Mouse (Mus musculus) yolk sac, embryonic 10.5 days (tissue): ENCODE data around the gene Tex14.
A peak's percentile ranks its signal among the peaks of the same experiment; 100 is the strongest.
"Not testable (repeated sequence)": the region's sequence is repeated elsewhere in the genome, so short reads cannot be mapped to it uniquely, and the experiment has no call there.

Experiments used
- DNase-seq: peaks from one replicate; pipeline ENCODE4 v3.0.0-alpha.2; 2017; ENCODE audit warnings: low spot score

Gene Tex14

GRCm38 (mm10) chr11:87472058-87472457, 67.2 kb downstream of the Tex14 start:
- DNase-seq: not testable (repeated sequence)

DNA sequence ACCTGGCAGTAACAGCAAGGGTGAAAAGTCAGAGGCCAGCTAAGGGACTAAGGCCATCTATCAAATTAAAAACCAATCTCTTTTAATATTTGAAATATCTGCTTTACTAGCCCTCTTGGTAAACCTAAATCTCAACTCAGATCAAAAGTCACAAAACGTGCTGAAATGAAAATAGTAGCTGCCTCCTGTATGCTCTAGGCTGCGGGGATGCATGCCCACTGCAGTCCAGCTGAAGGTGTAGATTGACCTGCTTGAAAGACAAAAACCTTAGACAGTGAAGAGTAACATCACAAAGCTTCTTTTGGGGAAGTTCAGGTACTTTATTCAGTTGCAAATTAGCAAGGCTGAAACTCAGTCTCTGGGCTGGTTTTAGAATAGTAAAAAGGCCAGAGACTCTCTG, 74.3 kb downstream of the Tex14 start:
- DNase-seq: not testable (repeated sequence)

GRCm38 (mm10) chr11:87483796-87484326, 79.0 kb downstream of the Tex14 start:
- no peak for DNase-seq

DNA sequence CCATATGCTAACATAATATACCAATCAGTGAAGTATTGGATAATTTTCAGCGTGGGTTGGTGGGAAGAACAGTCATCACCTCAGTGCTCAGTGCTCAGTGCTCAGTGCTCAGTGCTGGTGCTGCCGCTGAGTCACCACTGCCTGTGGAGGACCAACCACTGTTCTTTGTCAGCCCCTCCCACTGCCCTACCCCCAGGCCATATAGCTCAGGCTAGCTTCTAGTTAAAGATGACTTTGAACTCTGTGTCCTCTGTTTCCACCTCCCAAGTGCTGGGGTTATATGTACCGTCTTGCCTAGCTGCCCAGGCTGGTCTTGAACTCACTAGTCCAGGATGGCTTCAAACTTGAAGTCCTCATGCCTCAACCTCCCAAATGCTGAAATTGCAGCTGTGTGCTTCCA, 84.1 kb downstream of the Tex14 start:
- no peak for DNase-seq

DNA sequence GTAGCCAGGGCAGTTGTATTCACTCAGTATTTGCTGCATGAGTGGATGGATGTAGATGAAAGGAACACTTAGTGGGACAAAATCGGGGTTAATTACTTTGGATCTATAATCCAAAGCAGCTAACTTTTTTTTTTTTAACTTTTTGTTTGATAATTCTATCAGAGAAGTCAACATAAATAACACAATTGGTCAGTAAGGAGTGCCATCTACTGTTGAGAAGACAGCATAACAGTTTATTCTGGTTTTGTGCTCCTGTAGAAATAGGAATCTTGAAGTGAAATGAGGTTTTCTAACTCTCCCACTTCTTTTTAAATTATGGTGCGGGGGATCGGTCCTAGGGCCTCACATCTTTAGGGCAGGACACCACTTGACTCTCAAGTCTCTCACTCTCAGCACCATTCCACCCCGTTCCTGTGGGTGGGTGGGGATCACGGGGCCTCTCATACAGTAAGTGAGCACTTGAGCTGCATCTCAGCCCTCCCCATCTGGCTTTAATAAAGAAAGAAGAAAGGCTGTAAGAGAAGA, 99.9 kb downstream of the Tex14 start:
- no peak for DNase-seq

DNA sequence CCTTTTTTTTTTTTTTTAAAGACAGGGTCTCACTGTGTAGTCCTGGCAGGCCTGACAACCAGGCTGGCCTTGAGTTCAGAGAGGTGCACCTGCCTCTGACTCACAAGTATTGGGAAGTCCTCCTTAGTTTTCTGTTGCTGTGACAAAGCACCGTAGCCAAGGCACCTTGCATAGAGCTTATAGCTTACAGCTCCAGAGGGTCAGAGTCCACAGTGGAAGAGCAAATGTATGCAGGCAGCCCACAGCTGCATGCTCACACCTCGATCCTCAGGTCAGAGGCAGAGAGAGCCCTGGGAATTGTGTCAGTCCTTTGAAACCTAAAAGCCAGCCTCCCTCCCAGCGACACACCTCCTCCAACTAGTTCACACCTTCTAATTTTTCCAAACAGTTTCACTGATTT, 101.6 kb downstream of the Tex14 start:
- peak; percentile 22 for DNase-seq

DNA sequence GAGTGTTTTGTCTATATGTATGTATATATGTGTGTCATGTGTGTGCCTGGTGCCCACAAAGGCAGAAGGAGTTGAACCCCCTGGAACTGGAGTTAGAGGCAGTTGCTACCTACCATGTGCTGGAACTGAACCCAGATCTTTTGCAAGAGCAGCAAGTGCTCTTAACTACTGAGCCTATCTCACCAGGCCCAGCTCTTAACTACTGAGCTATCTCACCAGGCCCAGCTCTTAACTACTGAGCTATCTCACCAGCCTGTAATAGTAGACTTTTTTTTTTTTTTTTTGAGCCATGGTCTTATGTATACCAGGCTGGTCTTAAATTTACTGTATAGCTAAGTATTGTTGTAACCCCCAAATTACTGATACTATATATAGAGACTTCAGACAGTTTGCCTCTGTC, 102.2 kb downstream of the Tex14 start:
- DNase-seq: no peak

DNA sequence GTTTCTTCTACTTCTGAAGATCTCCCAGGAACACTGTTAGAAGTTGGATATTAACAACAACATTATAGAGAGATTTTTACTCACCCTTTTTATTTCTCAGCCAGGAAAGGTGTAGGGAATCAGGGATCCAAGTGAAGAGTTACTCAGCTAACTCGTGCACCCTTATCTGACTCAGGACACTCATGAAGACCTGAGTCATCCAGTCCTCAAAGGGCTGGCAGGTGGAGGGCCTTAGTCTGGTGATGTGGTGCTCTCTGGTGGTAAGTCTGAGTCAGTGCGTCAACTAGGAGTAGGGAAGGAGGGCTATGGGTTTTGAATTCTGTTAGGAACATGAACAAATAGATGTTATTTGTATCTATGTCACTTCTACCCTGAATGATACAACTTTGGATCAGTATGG, 114.4 kb downstream of the Tex14 start:
- peak; percentile 61 for DNase-seq

- no peak for DNase-seq
These were observed 118.6 kb downstream of the Tex14 start for GRCm38 (mm10) chr11:87523466-87523865.

DNA sequence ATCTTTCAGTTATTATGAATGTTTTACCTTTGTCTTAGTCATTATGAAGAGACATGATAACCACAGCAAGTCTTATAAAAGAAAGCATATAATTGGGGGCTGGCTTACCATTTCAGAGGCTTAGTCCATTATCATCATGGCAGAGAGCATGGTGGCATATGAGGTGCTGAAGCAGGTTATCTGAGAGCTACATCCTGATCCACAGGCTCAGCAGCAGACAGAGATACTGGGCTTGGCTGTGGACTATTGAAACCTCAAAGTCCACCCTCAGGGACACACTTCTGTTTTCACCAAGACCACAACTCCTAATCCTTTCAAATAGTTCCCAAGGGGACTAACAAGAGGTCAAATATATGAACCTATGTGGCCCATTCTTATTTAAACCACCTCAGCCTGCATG, 119.1 kb downstream of the Tex14 start:
- DNase-seq: no peak

DNA sequence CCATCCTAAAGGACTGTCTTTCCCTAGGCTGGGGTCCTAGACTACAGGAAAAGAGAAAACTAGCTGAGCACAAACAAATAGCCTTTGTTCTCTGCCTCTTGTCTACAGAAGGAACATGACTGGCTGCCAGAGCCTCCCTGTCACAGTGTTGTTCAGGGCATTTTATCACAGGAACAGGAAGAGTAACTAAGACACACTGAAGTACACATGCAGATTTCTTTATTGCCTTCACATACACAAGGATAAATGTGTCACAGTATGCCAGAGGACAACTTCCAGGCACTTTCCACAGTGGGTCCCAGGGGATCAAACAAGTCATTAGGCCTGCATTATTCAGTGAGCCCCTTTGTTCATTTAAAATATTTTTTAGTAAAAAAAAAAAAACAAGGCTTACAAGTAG, 119.9 kb downstream of the Tex14 start:
- no peak for DNase-seq

DNA sequence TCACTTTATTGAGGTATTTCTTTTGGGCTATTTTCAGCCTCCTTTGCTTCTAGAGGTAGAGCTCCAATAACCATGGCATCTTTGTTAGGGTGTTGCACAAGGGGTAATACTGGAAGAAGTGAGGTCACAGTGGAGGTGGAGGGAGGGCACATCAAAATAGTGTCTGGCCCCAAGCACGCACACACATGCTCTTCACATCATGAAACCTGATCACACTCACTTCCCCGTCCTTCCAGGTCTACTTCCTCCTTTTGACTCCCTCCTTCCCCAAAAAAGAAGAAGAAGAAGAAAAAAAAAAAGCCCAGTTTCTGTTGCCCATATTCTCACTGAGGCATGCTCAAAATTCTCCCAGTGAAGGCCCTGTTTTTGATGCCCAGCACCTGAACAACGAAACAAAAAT, 122.5 kb downstream of the Tex14 start:
- DNase-seq: no peak

GRCm38 (mm10) chr11:87527990-87528389, 123.1 kb downstream of the Tex14 start:
- no peak for DNase-seq

- no peak for DNase-seq
These were observed 126.8 kb downstream of the Tex14 start for GRCm38 (mm10) chr11:87531695-87532094.

DNA sequence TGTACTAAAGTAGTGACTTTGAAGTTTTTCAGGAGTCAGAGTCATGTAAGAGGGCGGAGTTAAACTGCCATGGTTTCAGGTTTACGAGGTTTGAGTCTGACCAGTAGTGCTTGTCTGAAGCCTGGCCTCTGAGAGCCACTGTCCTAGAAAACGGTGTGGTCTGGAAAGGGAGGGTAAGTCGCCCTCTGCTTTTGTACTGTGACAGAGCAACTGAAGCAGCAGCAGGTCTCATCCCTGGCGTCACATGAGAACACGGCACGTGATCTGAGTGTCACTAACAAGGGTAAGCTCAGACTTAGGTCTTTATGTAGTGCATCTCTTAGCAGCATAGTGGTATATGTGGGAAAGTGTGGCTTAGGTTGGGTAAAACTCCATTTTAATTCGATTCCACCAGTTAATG, 137.4 kb downstream of the Tex14 start:
- no peak for DNase-seq

- no peak for DNase-seq
These were observed 138.0 kb downstream of the Tex14 start for GRCm38 (mm10) chr11:87542906-87543305.

GRCm38 (mm10) chr11:87553342-87553741, 148.5 kb downstream of the Tex14 start:
- DNase-seq: no peak

GRCm38 (mm10) chr11:87554386-87554785, 149.5 kb downstream of the Tex14 start:
- no peak for DNase-seq

- no peak for DNase-seq
These were observed 150.3 kb downstream of the Tex14 start for GRCm38 (mm10) chr11:87555106-87555703.

DNA sequence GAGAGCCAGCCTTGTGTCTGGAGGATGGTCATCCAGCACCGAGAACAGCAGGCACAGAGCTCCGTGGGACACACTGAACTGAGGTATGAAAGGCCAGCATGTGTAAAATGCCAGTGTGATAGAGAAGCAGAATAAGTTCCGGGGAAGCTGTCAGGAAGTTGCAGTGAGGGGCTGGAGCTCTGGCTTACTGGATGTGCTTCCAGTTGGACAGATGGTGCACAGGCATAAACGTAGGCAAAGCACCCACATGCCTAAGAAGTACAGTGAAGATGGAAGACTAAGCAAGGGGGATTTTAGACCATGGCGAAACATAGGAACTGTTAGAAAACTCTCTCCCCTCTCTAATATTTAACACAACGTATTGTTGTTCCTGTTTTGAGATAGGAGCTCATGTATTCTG, 156.3 kb downstream of the Tex14 start:
- no peak for DNase-seq

DNA sequence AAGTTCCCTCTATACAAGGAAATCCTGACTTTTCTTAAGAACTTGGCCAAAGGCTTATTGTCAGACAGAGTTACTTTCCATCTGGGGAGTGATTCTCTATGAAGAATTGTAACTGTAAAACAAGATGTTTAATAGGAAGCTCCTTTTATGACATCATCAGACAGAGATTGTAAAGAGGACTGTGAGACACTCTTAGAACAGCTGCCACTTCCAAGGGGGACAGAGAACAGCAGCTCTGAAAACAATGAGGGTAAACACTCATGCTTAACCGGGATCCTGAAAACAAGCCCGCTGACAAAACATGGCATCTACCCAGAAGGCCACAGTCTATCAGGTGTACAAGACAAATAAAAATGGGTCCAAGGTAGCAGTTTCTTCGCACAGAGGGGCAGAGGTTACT, 161.6 kb downstream of the Tex14 start, which contains the start of gene Gm11492:
Gene Gm11492, plus strand, starts transcription at position 153 of the 400 bp plus-strand sequence.
- DNase-seq: no peak

DNA sequence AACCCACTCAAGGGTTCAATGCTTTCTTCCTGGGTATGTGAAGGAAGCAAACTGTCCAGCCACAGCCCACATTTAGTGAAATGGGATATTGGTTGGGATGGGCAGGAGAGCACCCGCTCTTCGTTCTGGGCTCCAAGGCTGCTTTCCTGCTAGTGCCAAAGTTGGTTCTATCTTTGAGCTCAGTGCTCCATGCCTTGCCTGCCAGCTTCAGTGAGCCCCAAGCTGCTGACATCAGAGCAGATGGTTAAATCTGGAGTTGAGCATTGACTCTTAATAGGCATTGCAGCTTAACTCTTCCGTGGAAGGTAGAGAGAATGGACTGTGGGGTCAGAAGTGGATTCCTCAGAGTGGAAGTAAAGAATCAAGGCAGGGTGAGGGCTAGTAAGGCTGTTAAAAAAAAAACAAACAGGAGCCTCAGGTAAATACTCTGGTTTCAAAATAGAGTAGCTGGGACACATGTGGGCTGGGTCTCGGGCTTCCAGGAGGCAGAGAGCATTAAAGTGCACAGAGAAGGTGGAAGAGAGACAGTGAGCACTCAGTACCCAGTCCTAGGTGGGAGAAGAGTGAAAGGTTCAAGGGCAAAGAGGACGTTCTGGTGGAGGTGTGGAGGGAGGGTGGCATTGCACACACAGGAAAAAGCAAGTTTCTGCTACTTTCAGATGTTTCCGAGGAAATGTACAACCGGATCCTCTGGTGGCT, 163.5 kb downstream of the Tex14 start, which contains the start of gene Sept4:
Gene Sept4, plus strand, starts transcription at position 649 of the 699 bp plus-strand sequence.
- DNase-seq: no peak

- DNase-seq: no peak
These were observed 165.9 kb downstream of the Tex14 start for GRCm38 (mm10) chr11:87570743-87571142.
